Mouse (Mus musculus) lung, adult 2 months (tissue): Measurements from ENCODE around the gene Lmod2.

Source experiments
- CTCF ChIP-seq: fragments of 200-500 bp; IDR thresholded peaks from 2 replicates; pipeline ENCODE4 v1.5.1; 2011; ENCODE audit warnings: mild to moderate bottlenecking, low read length, control low read depth; ENCODE audit not compliant: insufficient read depth
- POLR2A ChIP-seq: fragments of 200-500 bp; IDR thresholded peaks from 2 replicates; pipeline ENCODE4 v1.6.1; 2011; ENCODE audit warnings: low read depth, mild to moderate bottlenecking, control low read depth, low read length, borderline replicate concordance; ENCODE audit errors: extremely low read depth

DNA sequence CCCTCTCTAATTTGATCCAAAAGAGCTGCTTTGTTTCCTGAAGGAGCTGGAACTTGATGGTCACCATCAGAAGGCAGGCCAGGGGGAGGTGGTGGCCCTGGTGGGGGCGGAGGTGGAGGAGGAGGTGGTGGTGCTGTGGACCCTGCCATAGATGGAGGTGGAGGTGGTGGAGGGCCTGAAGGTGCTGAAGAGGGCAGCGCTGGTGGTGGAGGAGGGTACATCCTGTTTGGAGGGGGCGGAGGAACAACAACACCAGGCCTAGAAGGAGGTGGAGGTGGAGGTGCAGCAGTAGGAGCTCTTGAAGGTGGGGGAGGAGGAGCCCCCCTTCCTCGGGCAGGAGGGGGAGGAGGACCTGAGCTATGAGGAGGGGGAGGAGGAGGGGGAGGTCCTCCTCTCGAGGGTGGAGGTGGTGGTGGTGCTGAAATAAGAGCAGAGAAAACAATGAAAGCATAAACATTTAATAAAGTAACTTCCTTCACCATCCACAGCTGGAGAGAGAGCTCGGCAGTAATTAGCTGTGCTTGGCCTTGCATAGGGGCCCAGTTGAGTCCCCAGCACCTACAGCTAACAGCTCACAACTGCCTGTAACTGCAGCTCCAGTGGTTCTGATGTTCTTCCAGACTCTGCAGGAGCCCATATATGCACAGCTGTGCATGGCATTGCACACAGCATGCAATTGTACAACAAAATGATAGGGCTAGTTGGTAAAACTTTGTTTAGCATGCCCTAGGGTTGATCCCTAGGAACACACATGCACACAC lies 21.9 kb downstream of the Lmod2 start:
- no peak for TF ChIP-seq CTCF
- no peak for TF ChIP-seq POLR2A
